Mouse (Mus musculus): ENCODE measurements at regions not wholly inside any gene's neighbourhood (a gene's known extent, or its start where the extent isn't known, plus 50 kb on each side); places are given as distances from the start of the nearest gene placed in this dataset.

DNA sequence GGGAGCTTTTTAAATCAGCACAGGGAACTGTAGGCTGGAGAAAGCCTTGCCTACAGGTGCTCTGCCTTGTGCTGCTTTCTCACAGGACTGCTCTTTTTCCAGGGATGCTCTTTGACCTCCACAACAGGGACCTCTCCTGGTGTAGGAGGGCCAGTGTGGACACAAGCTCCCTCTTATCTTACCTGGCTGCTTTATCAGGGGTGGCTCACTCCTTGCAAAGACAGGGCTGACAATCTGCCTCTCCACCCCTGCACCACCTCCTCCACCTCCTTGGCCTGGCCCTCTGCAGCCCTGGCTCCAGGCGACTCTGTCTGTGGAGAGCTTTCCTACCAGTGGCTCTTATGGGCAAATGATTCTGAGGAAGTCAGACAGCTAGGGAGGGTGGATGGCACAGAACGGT, 107.7 kb downstream of the Zfp706 start:
- peaks cover 36% of the 10 kb centered on the region for H3K4me1 ChIP-seq (replicated peaks)
- H3K4me3 ChIP-seq (replicated peaks), result no peak overlapping the region
- WGBS (ENCODE audit: insufficient replicate concordance), result 45% methylated on average over 2 of the region's 2 CpGs
- no peaks in the 10 kb centered on the region for H3K36me3 ChIP-seq (replicated peaks)
- H3K9me3 ChIP-seq (replicated peaks), result no peaks in the 10 kb centered on the region
- H3K27me3 ChIP-seq, result no peaks in the 10 kb centered on the region
- ATAC-seq (ENCODE audit: insufficient read depth), result no peak
- no peak overlapping the region for H3K9ac ChIP-seq
- H3K27ac ChIP-seq (replicated peaks), result no peak overlapping the region
- H3K4me2 ChIP-seq, result no peak overlapping the region

DNA sequence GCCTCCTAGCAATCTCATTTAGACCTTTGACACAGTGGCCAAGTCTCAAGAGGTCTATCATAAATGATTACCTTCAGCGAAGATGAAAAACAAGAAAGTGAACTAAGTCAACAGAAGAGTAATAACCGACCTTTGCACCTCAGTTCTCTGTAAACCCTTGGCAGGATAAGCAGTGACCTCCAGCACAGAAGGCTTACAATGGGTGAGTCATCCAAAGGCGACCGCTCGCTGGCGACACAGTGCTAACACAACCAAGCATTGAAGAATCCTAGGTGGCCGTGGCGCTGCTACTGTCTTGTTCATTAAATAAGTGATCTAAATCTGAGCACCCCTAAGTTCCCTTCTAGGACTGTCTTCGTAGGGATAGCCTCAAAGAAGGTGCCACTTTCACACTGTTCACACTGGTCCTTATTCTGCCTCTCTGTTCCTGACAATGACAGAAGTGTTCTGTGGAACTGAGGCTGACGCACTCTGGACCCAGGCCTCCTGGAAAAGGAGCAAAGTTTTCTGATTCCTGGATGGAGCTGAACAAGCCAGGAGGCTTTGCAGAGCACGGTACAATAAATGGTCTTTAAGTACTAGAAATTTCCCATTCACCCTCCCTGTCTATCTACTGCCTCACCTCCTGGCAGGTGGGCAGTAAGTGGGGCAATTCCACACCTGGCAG, 108.6 kb downstream of the Zfp706 start:
- ATAC-seq (ENCODE audit: insufficient read depth), result no peak
- no peaks in the 10 kb centered on the region for H3K9me3 ChIP-seq (replicated peaks)
- WGBS (ENCODE audit: insufficient replicate concordance), result 67% methylated on average over 11 of the region's 11 CpGs
- H3K36me3 ChIP-seq (replicated peaks), result no peaks in the 10 kb centered on the region
- peaks cover 36% of the 10 kb centered on the region for H3K4me1 ChIP-seq (replicated peaks)
- no peak overlapping the region for H3K9ac ChIP-seq
- no peaks in the 10 kb centered on the region for H3K27me3 ChIP-seq
- H3K4me3 ChIP-seq (replicated peaks), result no peak overlapping the region
- H3K27ac ChIP-seq (replicated peaks), result no peak overlapping the region
- H3K4me2 ChIP-seq, result no peak overlapping the region

DNA sequence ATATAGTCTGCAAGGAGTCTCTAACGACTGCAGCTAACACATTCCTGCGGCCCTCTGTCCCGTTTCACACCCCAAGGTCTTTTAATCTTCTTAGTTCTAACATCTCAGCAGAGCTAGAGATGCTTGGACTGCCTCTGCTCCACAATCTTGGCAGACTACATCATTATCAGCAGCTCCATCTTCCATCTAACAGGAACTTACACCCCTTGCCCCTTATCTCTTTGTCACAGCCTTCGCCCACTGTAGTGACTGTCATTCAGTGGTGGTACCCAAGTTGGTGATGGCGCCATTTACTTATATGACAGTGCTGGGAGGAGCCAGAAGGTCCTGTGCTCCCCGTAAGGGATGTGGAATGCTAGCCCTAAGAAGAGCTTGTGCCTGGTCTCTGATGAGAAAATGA, 109.2 kb downstream of the Zfp706 start:
- H3K4me3 ChIP-seq (replicated peaks), result no peak overlapping the region
- no peaks in the 10 kb centered on the region for H3K27me3 ChIP-seq
- ATAC-seq (ENCODE audit: insufficient read depth), result no peak
- H3K9me3 ChIP-seq (replicated peaks), result no peaks in the 10 kb centered on the region
- peaks cover 31% of the 10 kb centered on the region for H3K4me1 ChIP-seq (replicated peaks)
- H3K36me3 ChIP-seq (replicated peaks), result no peaks in the 10 kb centered on the region
- no peak overlapping the region for H3K9ac ChIP-seq
- no peak overlapping the region for H3K4me2 ChIP-seq
- no peak overlapping the region for H3K27ac ChIP-seq (replicated peaks)
- 42% methylated on average over 6 of the region's 6 CpGs for WGBS (ENCODE audit: insufficient replicate concordance)

DNA sequence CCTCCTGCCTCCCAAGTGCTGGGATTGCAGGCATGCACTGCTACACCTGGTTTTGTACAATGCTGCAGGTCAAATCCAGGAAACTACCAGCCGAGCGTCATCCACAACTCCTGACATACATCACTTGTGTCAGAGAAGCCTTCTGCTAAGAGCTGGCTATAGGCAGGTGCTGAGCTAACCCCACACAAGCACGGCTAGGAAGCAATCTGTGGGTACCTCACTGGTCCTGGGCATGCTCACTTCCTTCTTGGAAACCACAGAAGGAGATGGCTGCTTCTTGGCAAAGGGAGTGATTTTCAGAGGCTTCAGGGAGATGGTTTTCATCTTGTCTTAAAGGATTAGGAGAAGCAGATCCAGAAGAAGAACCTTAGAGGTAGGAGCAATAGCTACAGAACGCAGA, 111.3 kb downstream of the Zfp706 start:
- WGBS (ENCODE audit: insufficient replicate concordance), result 24% methylated on average over 4 of the region's 4 CpGs
- ATAC-seq (ENCODE audit: insufficient read depth), result no peak

DNA sequence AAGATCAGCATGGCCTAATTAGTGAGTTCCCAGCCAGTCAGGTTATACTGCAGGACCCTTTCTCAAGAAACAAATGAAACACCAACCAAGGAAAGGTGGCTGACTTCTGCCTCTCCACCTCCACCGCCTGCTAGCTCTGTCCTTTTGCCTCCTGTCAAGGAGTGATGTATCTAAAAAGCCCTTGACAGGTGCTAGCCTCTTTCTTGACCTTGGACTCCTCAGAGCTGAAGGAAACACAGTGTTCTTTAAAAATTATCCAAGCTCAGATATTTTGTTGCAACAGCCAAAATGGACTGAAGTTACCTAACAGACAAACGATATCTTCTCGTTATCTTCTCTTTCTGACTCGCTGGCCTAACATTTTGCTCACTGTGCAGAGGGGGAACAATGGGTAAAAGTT, 112.5 kb downstream of the Zfp706 start:
- Histone ChIP-seq H3K27ac (replicated peaks) (no peak overlapping the region), H3K4me1 (replicated peaks) (peaks cover 6% of the 10 kb centered on the region), H3K4me3 (replicated peaks) (no peak overlapping the region), H3K9ac (no peak overlapping the region), H3K36me3 (replicated peaks) (no peaks in the 10 kb centered on the region), H3K4me2 (no peak overlapping the region), H3K27me3 (peaks cover 20% of the 10 kb centered on the region), H3K9me3 (replicated peaks) (no peaks in the 10 kb centered on the region)
- no peak for ATAC-seq (ENCODE audit: insufficient read depth)
- WGBS (ENCODE audit: insufficient replicate concordance), result 49% methylated on average over 4 of the region's 4 CpGs

More for the DNA sequence above, 111.3 kb downstream of the Zfp706 start:
- Histone ChIP-seq H3K9ac (no peak overlapping the region), H3K27me3 (peaks cover 19% of the 10 kb centered on the region), H3K9me3 (replicated peaks) (no peaks in the 10 kb centered on the region), H3K4me1 (replicated peaks) (peaks cover 18% of the 10 kb centered on the region), H3K27ac (replicated peaks) (no peak overlapping the region), H3K4me2 (no peak overlapping the region), H3K4me3 (replicated peaks) (no peak overlapping the region), H3K36me3 (replicated peaks) (no peaks in the 10 kb centered on the region)

DNA sequence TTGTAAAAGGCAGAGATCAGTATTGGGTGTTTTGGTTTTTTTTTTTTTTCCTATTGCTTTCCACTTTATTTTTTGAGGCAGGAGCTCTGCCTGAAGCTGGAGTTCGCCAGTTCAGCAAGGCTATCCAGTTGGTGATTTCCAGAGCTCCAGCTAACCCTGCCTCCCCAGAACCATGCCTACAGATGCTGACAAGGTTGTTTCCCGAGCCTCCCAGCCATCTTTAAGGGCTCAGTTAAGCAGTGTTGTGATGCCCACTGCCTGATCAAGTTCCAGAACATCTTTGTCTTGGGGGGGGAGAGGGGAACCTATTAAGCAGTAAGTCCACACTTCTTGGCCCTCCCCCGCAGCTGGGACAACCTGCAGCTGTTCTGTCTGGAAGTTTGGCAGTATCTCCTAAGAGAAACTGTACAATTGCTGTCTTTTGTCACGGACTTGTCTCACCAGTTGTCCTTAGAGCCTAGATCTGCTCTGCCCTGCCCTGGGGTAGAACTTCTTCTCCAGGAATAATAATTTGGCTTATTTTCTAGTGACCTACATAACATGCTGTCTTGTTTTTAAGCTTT, 114.1 kb downstream of the Zfp706 start:
- H3K9me3 ChIP-seq (replicated peaks), result no peaks in the 10 kb centered on the region
- H3K4me1 ChIP-seq (replicated peaks), result no peaks in the 10 kb centered on the region
- H3K9ac ChIP-seq, result no peak overlapping the region
- no peak overlapping the region for H3K4me2 ChIP-seq
- WGBS (ENCODE audit: insufficient replicate concordance), result 48% methylated on average over 4 of the region's 4 CpGs
- H3K27ac ChIP-seq (replicated peaks), result no peak overlapping the region
- H3K27me3 ChIP-seq, result peaks cover 20% of the 10 kb centered on the region
- no peak overlapping the region for H3K4me3 ChIP-seq (replicated peaks)
- H3K36me3 ChIP-seq (replicated peaks), result no peaks in the 10 kb centered on the region
- ATAC-seq (ENCODE audit: insufficient read depth), result no peak

DNA sequence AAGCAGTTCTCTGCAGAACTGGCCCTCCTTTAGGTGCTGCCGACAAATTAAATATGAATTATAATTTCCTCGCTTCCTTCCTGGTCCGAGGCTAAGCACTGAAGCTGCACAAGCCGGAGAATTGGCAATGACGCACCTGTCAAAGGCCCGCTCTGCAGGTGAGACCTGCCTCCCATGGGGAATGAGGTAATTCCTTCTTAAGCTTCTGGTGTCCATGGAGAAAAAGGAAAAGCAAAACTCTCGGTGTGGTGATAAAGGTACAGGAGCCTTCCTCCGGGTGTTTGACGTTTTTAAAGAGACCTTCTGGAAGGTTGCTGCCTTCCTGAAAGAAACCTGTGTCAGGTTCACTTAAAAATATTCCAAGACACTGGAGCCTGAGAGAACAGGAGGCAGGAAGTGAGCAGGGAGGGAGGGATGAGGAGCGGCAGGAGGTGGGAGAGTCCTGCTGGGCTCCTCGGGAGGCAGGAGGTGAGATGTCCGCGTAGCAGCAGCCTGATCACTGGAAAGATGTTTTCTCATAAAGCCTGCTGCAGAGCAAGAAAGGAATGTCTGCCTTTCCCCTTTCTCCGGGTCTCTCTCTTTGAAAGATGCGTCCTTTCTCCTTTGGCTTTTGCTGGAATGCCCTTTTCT, 114.9 kb downstream of the Zfp706 start:
- Histone ChIP-seq H3K9ac (no peak overlapping the region), H3K4me2 (no peak overlapping the region), H3K9me3 (replicated peaks) (no peaks in the 10 kb centered on the region), H3K27me3 (peaks cover 20% of the 10 kb centered on the region), H3K36me3 (replicated peaks) (no peaks in the 10 kb centered on the region), H3K4me3 (replicated peaks) (no peak overlapping the region), H3K27ac (replicated peaks) (no peak overlapping the region), H3K4me1 (replicated peaks) (no peaks in the 10 kb centered on the region)
- ATAC-seq (ENCODE audit: insufficient read depth), result no peak
- WGBS (ENCODE audit: insufficient replicate concordance), result 30% methylated on average over 15 of the region's 15 CpGs

DNA sequence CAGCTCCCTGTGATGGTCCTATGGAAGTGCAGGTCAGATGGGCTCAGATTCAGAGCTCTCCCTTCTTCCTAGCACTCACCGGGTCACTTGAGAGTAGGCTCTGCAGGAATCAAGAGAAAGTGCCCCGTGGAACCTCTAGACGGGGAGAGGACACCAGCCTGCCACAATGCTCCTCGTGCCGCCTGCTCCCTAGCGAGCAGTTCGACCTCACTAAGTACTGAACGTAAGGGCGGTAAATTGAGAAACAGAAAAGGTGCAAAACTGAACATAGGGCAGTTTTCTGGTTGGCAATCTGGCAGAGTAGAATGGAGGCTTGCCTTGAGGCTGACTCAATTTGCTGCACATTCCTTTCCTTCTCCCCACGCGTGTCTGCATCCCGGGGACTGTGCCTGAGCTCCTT, 115.7 kb downstream of the Zfp706 start:
- no peak overlapping the region for H3K27ac ChIP-seq (replicated peaks)
- H3K4me1 ChIP-seq (replicated peaks), result no peaks in the 10 kb centered on the region
- H3K36me3 ChIP-seq (replicated peaks), result no peaks in the 10 kb centered on the region
- peaks cover 20% of the 10 kb centered on the region for H3K27me3 ChIP-seq
- no peak for ATAC-seq (ENCODE audit: insufficient read depth)
- no peak overlapping the region for H3K4me3 ChIP-seq (replicated peaks)
- no peak overlapping the region for H3K4me2 ChIP-seq
- no peak overlapping the region for H3K9ac ChIP-seq
- H3K9me3 ChIP-seq (replicated peaks), result no peaks in the 10 kb centered on the region
- WGBS (ENCODE audit: insufficient replicate concordance), result 31% methylated on average over 12 of the region's 12 CpGs

DNA sequence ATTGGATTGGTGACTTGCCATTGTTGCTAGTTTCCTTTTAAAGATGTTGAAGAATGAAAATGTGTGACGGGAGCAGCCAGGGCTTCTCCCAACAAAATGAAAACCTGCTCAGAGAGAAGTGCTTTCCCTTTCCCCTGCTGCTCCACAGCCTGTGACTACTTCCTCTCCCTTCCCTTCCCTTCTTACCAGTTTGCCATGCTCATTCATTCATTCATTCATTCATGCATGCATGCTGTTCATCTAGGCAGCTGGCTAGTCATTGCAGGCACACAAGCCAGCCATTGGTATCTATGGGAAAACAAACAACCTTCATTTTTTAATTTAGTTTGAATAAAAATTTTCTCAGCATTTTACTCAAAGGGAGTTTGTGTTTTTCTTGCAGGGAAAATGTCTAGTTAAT, 116.3 kb downstream of the Zfp706 start:
- no peaks in the 10 kb centered on the region for H3K36me3 ChIP-seq (replicated peaks)
- H3K4me2 ChIP-seq, result no peak overlapping the region
- no peak overlapping the region for H3K4me3 ChIP-seq (replicated peaks)
- WGBS (ENCODE audit: insufficient replicate concordance), result 50% methylated on average over 1 of the region's 1 CpGs
- peaks cover 20% of the 10 kb centered on the region for H3K27me3 ChIP-seq
- ATAC-seq (ENCODE audit: insufficient read depth), result no peak
- H3K9ac ChIP-seq, result no peak overlapping the region
- H3K27ac ChIP-seq (replicated peaks), result no peak overlapping the region
- H3K9me3 ChIP-seq (replicated peaks), result no peaks in the 10 kb centered on the region
- no peaks in the 10 kb centered on the region for H3K4me1 ChIP-seq (replicated peaks)

DNA sequence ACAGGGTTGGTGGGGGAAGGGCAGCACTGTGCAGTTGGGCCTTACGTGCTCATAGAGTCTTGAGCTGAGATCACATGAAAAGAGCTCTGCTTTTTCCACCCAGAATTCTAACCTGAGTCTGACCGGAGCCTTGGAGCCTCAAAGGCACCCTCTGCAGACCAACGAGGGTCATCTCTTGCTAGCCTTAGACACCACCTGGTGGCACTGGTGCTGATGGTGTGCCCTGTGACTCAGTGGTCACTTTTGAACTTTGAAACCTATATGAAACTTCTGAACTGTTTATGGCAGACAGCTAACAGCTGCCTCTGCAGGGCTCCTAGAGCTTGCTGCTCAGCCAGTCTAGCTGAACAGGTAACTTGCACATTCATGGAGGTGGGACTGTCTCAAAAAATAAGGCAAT, 118.5 kb downstream of the Zfp706 start:
- H3K27ac ChIP-seq (replicated peaks), result no peak overlapping the region
- WGBS (ENCODE audit: insufficient replicate concordance), result 53% methylated on average over 3 of the region's 3 CpGs

DNA sequence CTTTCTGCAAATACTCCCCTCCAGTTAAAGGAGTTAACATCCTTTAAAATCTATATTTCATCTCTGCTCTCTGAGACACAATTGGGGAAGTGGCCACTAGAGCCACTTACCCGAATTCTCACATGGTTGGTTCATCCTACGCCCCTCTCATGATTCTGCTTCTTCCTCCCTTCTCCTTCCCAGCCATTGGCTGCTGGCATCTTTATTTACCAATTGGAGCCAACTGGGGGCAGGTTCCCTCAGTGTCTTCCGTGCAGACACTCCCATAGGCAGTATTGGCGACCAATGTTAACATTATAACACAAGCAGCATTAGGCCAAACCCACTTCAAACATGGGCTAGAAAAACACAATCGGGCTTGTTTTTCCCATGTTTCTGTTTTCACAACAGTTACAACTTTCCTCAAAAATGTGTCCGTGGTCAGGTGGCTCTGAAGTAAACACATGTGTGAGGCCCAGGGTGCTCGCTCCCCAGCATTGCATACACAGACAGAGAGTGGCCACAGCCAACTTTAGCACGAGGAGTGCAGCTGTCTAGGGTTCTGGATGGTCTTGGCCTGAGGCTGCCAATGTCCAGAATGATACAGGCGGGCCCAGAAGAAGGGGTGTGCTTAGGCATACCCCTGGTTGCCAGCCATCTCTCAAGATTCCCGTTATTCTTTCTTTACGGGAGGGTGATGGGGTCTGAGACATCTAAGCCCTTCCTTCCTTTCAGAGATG, 119.1 kb downstream of the Zfp706 start:
- Histone ChIP-seq H3K4me2 (no peak overlapping the region), H3K36me3 (replicated peaks) (no peaks in the 10 kb centered on the region), H3K4me3 (replicated peaks) (no peak overlapping the region), H3K27ac (replicated peaks) (no peak overlapping the region), H3K4me1 (replicated peaks) (no peaks in the 10 kb centered on the region), H3K9ac (no peak overlapping the region), H3K27me3 (peaks cover 20% of the 10 kb centered on the region), H3K9me3 (replicated peaks) (no peaks in the 10 kb centered on the region)
- ATAC-seq (ENCODE audit: insufficient read depth), result no peak
- 55% methylated on average over 11 of the region's 11 CpGs for WGBS (ENCODE audit: insufficient replicate concordance)

More for the DNA sequence above, 118.5 kb downstream of the Zfp706 start:
- Histone ChIP-seq H3K4me2 (no peak overlapping the region), H3K9ac (no peak overlapping the region), H3K9me3 (replicated peaks) (no peaks in the 10 kb centered on the region), H3K4me1 (replicated peaks) (no peaks in the 10 kb centered on the region), H3K27me3 (peaks cover 20% of the 10 kb centered on the region), H3K36me3 (replicated peaks) (no peaks in the 10 kb centered on the region), H3K4me3 (replicated peaks) (no peak overlapping the region)
- ATAC-seq (ENCODE audit: insufficient read depth), result no peak

Measured in liver, embryonic 15.5 days (tissue).